Mouse (Mus musculus) ES-Bruce4 (cell line): Measurements from ENCODE around the gene Klhl35. TPM values are rescaled to one million over a fixed set of nuclear protein-coding genes. Genes with fewer than 3 reads are reported as not detected.

Experiments
- H3K27ac ChIP-seq: 2 replicates; pipeline ENCODE4 v1.5.1; 2012; ENCODE audit warnings: low read length, inconsistent platforms; ENCODE audit not compliant: insufficient read depth
- H3K27me3 ChIP-seq: 2 replicates; pipeline ENCODE4 v1.6.1; 2012; ENCODE audit warnings: mild to moderate bottlenecking, low read length, inconsistent platforms; ENCODE audit not compliant: control insufficient read depth, poor library complexity, insufficient read depth, severe bottlenecking
- H3K36me3 ChIP-seq: 2 replicates; pipeline ENCODE4 v1.6.1; 2012; ENCODE audit warnings: inconsistent platforms, mild to moderate bottlenecking, low read length, moderate library complexity; ENCODE audit not compliant: control insufficient read depth, poor library complexity, insufficient read depth, severe bottlenecking
- H3K4me1 ChIP-seq: one replicate; pipeline ENCODE4 v1.8.1; 2011; ENCODE audit warnings: low read length; ENCODE audit not compliant: control insufficient read depth, insufficient read depth
- H3K4me3 ChIP-seq: 2 replicates; pipeline ENCODE4 v1.5.1; 2011; ENCODE audit warnings: low read depth, mild to moderate bottlenecking, low read length
- H3K9ac ChIP-seq: 2 replicates; pipeline ENCODE4 v1.6.1; 2012; ENCODE audit warnings: low read depth, mild to moderate bottlenecking, inconsistent platforms; ENCODE audit not compliant: poor library complexity, severe bottlenecking
- H3K9me3 ChIP-seq: replicated peaks from 2 replicates; pipeline ENCODE4 v1.6.1; 2012; ENCODE audit warnings: mild to moderate bottlenecking, low read length, inconsistent platforms; ENCODE audit not compliant: control insufficient read depth, poor library complexity, insufficient read depth, severe bottlenecking
- CTCF ChIP-seq: IDR thresholded peaks from one replicate; pipeline ENCODE4 v1.8.1; 2011; ENCODE audit warnings: low read depth, low read length
- EP300 ChIP-seq: IDR thresholded peaks from 2 replicates; pipeline ENCODE4 v1.6.1; 2011; ENCODE audit warnings: low read depth, low read length; ENCODE audit not compliant: insufficient read depth
- POLR2A ChIP-seq: IDR thresholded peaks from one replicate; pipeline ENCODE4 v1.8.1; 2011; ENCODE audit warnings: low read length; ENCODE audit not compliant: insufficient read depth
- polyA plus RNA-seq: library from polyadenylated mRNA; stranded (reverse); fragments of >200 nt; gene quantifications from 2 replicates; pipeline ENCODE4 v1.2.4, GENCODE M21; 2011; ENCODE audit warnings: low read depth; ENCODE audit not compliant: missing spikeins, insufficient read depth, insufficient read length

Klhl35 gene
- polyA plus RNA-seq = not detected in 2 replicates

DNA sequence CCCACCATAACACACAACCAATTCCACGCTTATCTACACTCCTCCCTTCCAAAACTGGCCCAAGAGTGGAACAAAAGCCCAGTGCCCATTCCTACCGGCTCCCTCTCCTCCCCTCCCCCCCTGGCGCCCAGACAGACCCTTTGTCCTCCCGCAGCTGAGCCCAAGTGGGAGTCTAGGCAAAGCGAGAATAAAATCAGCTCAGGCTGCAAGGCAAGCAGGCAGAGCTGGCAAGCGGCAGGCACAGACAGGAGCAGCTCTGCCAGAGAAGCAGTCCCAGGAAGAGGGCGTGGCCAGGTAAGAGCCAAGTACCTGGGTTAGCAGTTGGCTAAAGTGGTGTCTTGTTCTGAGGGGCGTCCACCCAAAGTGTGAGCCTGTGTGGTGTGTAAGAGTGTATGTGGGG is at the start of gene Klhl35:
TSS of gene Klhl35 (plus strand) at position 194 of the 400 bp plus-strand sequence.
- Histone ChIP-seq H3K4me1 (peaks cover 1% of the 10 kb centered on the region), H3K27ac (no peak within 1 kb of the TSS), H3K9ac (no peak within 1 kb of the TSS), H3K4me3 (no peak within 1 kb of the TSS), H3K27me3 (no peaks in the 10 kb centered on the region), H3K36me3 (no peaks in the 10 kb centered on the region), H3K9me3 (no peaks in the 10 kb centered on the region)
- TF ChIP-seq EP300 (no peak), CTCF (no peak), POLR2A (no peak)

DNA sequence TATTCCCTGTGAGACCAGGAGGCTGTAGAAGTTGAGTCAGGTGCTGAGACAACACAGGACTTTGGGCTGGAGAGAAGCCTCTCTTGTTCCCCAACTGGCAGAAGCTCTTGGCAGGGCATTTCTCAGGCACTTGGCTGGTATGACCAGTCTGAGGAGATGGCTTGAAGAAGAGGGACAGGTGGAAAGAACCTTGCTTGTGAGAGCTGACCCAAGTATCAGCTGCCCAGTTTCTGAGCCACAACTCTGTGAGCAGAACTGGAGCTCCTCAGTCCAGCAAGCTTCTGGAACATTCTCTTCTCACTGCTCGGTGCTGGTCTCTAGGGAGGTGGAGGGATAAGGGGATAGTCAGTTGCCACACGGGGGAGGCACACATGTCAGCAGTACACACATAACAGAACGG is 46.5 kb upstream of the Klhl35 start:
- H3K27ac ChIP-seq = no peak overlapping the region
- no peaks in the 10 kb centered on the region for H3K27me3 ChIP-seq
- H3K4me1 ChIP-seq = no peaks in the 10 kb centered on the region
- no peaks in the 10 kb centered on the region for H3K36me3 ChIP-seq
- H3K9ac ChIP-seq = no peak overlapping the region
- no peaks in the 10 kb centered on the region for H3K9me3 ChIP-seq
- no peak overlapping the region for H3K4me3 ChIP-seq
- TF ChIP-seq POLR2A (no peak), EP300 (no peak), CTCF (no peak)

DNA sequence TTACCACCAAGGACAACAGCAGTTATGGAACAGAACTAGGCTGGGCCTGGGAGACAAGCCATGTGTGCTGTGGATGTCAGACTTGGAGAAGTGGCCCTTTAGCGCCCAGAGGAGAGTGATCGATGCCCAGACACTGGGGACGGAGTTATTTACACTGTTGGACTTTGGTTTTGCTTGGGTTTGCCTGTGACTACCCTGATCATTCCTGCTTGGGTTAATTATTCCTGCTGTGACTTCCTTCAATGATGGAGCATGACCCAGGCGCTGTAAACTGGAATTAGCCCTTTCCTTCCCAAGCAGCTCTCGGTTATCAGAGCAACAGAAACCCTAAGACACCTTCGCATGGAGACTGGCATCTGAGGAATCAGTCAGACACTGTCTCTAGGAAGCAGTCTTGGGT is 44.8 kb upstream of the Klhl35 start:
- no peak for TF ChIP-seq EP300
- Histone ChIP-seq H3K27ac (no peak overlapping the region), H3K9me3 (no peaks in the 10 kb centered on the region), H3K27me3 (no peaks in the 10 kb centered on the region), H3K9ac (no peak overlapping the region), H3K4me3 (no peak overlapping the region), H3K4me1 (no peaks in the 10 kb centered on the region), H3K36me3 (no peaks in the 10 kb centered on the region)

DNA sequence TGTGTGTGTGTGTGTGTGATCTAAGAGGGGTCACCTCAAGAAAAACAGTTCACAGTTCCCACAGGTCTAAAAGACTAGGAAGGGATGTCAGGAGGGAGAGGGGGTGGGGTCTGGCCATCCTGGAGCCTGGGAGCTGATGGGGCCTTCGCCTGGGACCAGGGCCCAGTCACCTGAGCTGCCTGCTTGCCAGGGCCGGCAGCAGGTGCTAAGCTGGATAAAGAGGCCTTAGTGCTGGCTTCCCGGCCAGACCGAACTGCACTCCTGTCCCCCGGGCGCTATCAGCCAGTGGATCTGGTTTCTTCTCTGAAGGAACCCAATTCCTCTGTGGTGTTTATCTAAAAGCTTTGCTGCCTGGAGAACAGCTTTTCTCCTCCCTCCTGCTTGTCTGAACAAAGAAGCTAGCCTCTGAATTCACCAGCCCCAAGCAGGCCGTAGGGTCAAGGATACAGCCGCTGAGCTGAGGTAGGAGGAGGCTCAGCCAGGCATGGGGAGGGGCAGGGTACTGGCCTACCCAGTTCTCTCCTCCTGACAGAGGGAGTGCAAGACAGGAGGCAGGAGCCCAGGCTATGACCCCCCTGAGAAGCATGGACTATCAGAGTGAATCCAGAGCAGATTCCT is 41.2 kb upstream of the Klhl35 start:
- Histone ChIP-seq H3K4me3 (no peak overlapping the region), H3K36me3 (no peaks in the 10 kb centered on the region), H3K27me3 (no peaks in the 10 kb centered on the region), H3K9ac (no peak overlapping the region), H3K4me1 (no peaks in the 10 kb centered on the region), H3K27ac (no peak overlapping the region), H3K9me3 (no peaks in the 10 kb centered on the region)
- TF ChIP-seq CTCF = no peak
- no peak for TF ChIP-seq POLR2A
- TF ChIP-seq EP300 = no peak

DNA sequence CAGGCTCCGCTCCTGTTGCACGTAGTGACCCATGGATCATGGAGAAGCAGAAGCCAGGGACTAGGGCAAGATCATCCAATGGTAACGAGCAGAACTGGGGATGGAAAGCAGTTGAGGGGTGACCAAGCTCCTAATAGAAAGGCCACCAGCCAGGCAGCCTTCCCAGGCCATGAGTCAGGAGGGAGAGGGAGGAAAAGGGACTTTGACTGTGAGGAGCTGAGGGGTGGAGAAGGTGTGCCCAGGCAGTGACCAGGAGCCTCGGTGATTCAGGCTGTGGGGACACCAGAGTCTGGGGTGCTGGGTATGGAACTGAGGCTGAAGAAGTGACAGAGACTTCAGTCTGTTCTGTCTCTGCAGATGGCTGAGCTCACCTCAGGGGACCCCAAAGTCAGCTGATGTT is 40.1 kb upstream of the Klhl35 start:
- Histone ChIP-seq H3K4me3 (no peak overlapping the region), H3K4me1 (peaks cover 2% of the 10 kb centered on the region), H3K9ac (no peak overlapping the region), H3K36me3 (no peaks in the 10 kb centered on the region), H3K27ac (no peak overlapping the region), H3K27me3 (no peaks in the 10 kb centered on the region), H3K9me3 (no peaks in the 10 kb centered on the region)
- TF ChIP-seq EP300 = no peak
- TF ChIP-seq CTCF = no peak
- no peak for TF ChIP-seq POLR2A

DNA sequence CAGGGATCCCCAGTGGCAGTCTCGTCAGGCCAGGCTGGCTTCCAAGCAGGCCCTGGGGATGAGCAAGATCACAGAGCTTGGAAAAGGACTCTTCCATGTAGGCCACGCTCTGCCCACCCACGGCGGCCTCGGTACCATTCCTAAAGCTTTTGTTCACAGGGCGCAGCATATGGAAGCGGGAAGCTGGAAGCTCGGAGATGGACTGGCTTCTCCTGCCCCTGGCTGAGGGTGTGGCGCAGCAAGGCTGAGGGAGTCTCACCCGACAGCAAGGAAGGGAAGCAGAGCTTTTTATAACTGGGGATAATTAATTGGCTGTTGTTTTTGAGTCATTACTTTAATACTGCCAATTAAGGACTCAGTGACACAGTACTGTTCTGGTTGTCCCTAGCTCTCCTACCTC is 38.8 kb upstream of the Klhl35 start:
- TF ChIP-seq EP300 = no peak
- no peak for TF ChIP-seq POLR2A
- TF ChIP-seq CTCF = no peak
- H3K27ac ChIP-seq = no peak overlapping the region
- H3K36me3 ChIP-seq = no peaks in the 10 kb centered on the region
- no peak overlapping the region for H3K9ac ChIP-seq
- no peaks in the 10 kb centered on the region for H3K27me3 ChIP-seq
- H3K9me3 ChIP-seq = no peaks in the 10 kb centered on the region
- peaks cover 2% of the 10 kb centered on the region for H3K4me1 ChIP-seq
- H3K4me3 ChIP-seq = no peak overlapping the region
